ENCODE assay signal across 16 mouse cellular contexts in genomic region chr5:112225591-112225990, GRCm38 (mm10). TPM values are rescaled to one million over a fixed set of nuclear protein-coding genes. Genes with fewer than 3 reads are reported as not detected.
DNase-seq lines count a peak whose midpoint lies in the region; ATAC-seq and TF ChIP-seq lines count a peak whose summit lies in the region.
"Had no signal": no experiment of that assay in that cellular context is flagged by ENCODE, and none has a peak within 500 bp of the region (broad histone marks: within the 10 kb centered on the region; RNA-seq: fewer than 3 reads in every experiment).

No protein-coding gene starts in this region.

- no peaks in the 10 kb centered on the region for H3K27me3 ChIP-seq in forebrain, postnatal 0 days (ENCODE audit: insufficient read depth, low read length)
- H3K27me3 ChIP-seq in midbrain, embryonic 11.5 days (ENCODE audit: control insufficient read depth, insufficient read depth, low read length): no peaks in the 10 kb centered on the region
- H3K27me3 ChIP-seq in stomach, postnatal 0 days (ENCODE audit: control insufficient read depth, insufficient read depth, low read length): peaks cover 15% of the 10 kb centered on the region; the same call in 1 of the 2 replicates
- peaks cover 21% of the 10 kb centered on the region for H3K27me3 ChIP-seq in heart, adult 2 months (ENCODE audit: control insufficient read depth, insufficient read depth, low read length)

- TF ChIP-seq POLR2A in heart, adult 2 months (IDR thresholded peaks at IDR 0.05; ENCODE audit: insufficient read depth, low read depth, low read length): no peak

- H3K9me3 ChIP-seq in forebrain, postnatal 0 days (ENCODE audit: low read length): no peaks in the 10 kb centered on the region
- H3K9me3 ChIP-seq in midbrain, embryonic 11.5 days (ENCODE audit: control insufficient read depth, low read length): no peaks in the 10 kb centered on the region
- no peaks in the 10 kb centered on the region for H3K9me3 ChIP-seq in stomach, postnatal 0 days (ENCODE audit: control insufficient read depth, low read length)

- 10% methylated on average over 6 of the region's 6 CpGs for WGBS in forebrain, postnatal 0 days
- WGBS in midbrain, embryonic 11.5 days: 25% methylated on average over 6 of the region's 6 CpGs
- 75% methylated on average over 6 of the region's 6 CpGs for whole genome bisulfite sequencing in stomach, postnatal 0 days
- WGBS in heart, adult 2 months: 59% methylated on average over 6 of the region's 6 CpGs

- peak overlapping the region; percentile 27; the same call in 1 of the 2 replicates for H3K4me3 ChIP-seq in left cerebral cortex, adult 2 months
- peak overlapping the region; percentile 69 for H3K4me3 ChIP-seq in forebrain, postnatal 0 days (ENCODE audit: low read depth, low read length)
- peak overlapping the region; percentile 76 for H3K4me3 ChIP-seq in midbrain, embryonic 11.5 days (ENCODE audit: low read depth, low read length)
- no peak overlapping the region for H3K4me3 ChIP-seq in stomach, postnatal 0 days (ENCODE audit: low read depth, low read length)
- H3K4me3 ChIP-seq in heart, adult 2 months: no peak overlapping the region

- no peaks in the 10 kb centered on the region for H3K79me2 ChIP-seq in heart, adult 2 months (replicated peaks; ENCODE audit: control insufficient read depth, insufficient read depth, low read length)

- no peak for ATAC-seq in forebrain, postnatal 0 days
- peak; percentile 49 for ATAC-seq in midbrain, embryonic 11.5 days (ENCODE audit: low FRiP score)
- ATAC-seq in stomach, postnatal 0 days (ENCODE audit: low FRiP score, low TSS enrichment): no peak; the same call in 1 of the 2 replicates
- ATAC-seq in erythroid progenitor cell, adult 5-6 weeks (replicated peaks; ENCODE audit: low FRiP score, poor library complexity, severe bottlenecking): no peak

- no peak for TF ChIP-seq EP300 in stomach, postnatal 0 days (optimal IDR thresholded peaks at IDR 0.05)
- TF ChIP-seq EP300 in heart, adult 2 months (IDR thresholded peaks at IDR 0.05; ENCODE audit: insufficient read depth, low read depth, low read length): no peak

- no peak for DNase-seq in left cerebral cortex, adult 2 months (ENCODE audit: extremely low spot score in 1 of 2, low spot score in 2 of 2)
- DNase-seq in left cerebral cortex, adult 8-10 months (ENCODE audit: low spot score in 2 of 2): no peak
- no peak for DNase-seq in forebrain, postnatal 0 days
- peak; percentile 91 for DNase-seq in midbrain, embryonic 11.5 days (ENCODE audit: low spot score, missing footprints)
- DNase-seq in retina, embryonic 14.5 days (ENCODE audit: low spot score): peak; percentile 62
- DNase-seq in stomach, postnatal 0 days (ENCODE audit: low spot score): no peak
- no peak for DNase-seq in heart, adult 2 months
- DNase-seq: adrenal gland, postnatal 25 days; B cell, adult 2 months; heart, postnatal 10 days; kidney, adult 2 months; thymus, postnatal 36 days had no signal

- no peak for TF ChIP-seq CTCF in left cerebral cortex, adult 2 months (IDR thresholded peaks at IDR 0.05)
- no peak for TF ChIP-seq CTCF in forebrain, postnatal 0 days (IDR thresholded peaks at IDR 0.05; ENCODE audit: low read depth)
- TF ChIP-seq CTCF in stomach, postnatal 0 days (IDR thresholded peaks at IDR 0.05; ENCODE audit: low read depth): no peak
- no peak for TF ChIP-seq CTCF in heart, adult 2 months (IDR thresholded peaks at IDR 0.05)

- intact Hi-C loops in left cerebral cortex, adult 2 months (cut with DNase I): no loop called here
- intact Hi-C loops in heart, adult 2 months (cut with DNase I): no loop called here

- H3K36me3 ChIP-seq in forebrain, postnatal 0 days (ENCODE audit: insufficient read depth): peaks cover 28% of the 10 kb centered on the region
- H3K36me3 ChIP-seq in midbrain, embryonic 11.5 days (ENCODE audit: control insufficient read depth, insufficient read depth, low read length): peaks cover 24% of the 10 kb centered on the region
- H3K36me3 ChIP-seq in stomach, postnatal 0 days (ENCODE audit: control insufficient read depth, insufficient read depth, low read length): no peaks in the 10 kb centered on the region
- no peaks in the 10 kb centered on the region for H3K36me3 ChIP-seq in heart, adult 2 months (ENCODE audit: control insufficient read depth, insufficient read depth, low read length)

- peak overlapping the region; percentile 84 for H3K4me2 ChIP-seq in forebrain, postnatal 0 days (ENCODE audit: low read depth)
- peak overlapping the region; percentile 86 for H3K4me2 ChIP-seq in midbrain, embryonic 11.5 days
- H3K4me2 ChIP-seq in stomach, postnatal 0 days (replicated peaks; ENCODE audit: low read depth): no peak overlapping the region

- peak overlapping the region; percentile 43 for H3K9ac ChIP-seq in forebrain, postnatal 0 days
- peak overlapping the region; percentile 98 for H3K9ac ChIP-seq in midbrain, embryonic 11.5 days (ENCODE audit: low read length)
- H3K9ac ChIP-seq in stomach, postnatal 0 days (ENCODE audit: low read length): no peak overlapping the region
- H3K9ac ChIP-seq in heart, adult 2 months (ENCODE audit: low read depth, low read length): no peak overlapping the region
- H3K9ac ChIP-seq: liver, embryonic 14.5 days had no signal

- H3K27ac ChIP-seq in left cerebral cortex, adult 2 months: no peak overlapping the region; the same call in 1 of the 2 replicates
- no peak overlapping the region for H3K27ac ChIP-seq in forebrain, postnatal 0 days (ENCODE audit: low read depth, low read length)
- H3K27ac ChIP-seq in midbrain, embryonic 11.5 days (ENCODE audit: low read depth, low read length): peak overlapping the region; percentile 98
- no peak overlapping the region for H3K27ac ChIP-seq in stomach, postnatal 0 days (replicated peaks)
- H3K27ac ChIP-seq in heart, adult 2 months: no peak overlapping the region
- H3K27ac ChIP-seq: liver, embryonic 14.5 days; macrophage had no signal

- peaks cover 15% of the 10 kb centered on the region for H3K4me1 ChIP-seq in forebrain, postnatal 0 days (ENCODE audit: insufficient read depth)
- H3K4me1 ChIP-seq in midbrain, embryonic 11.5 days (ENCODE audit: control insufficient read depth, insufficient read depth, low read length): peaks cover 55% of the 10 kb centered on the region
- no peaks in the 10 kb centered on the region for H3K4me1 ChIP-seq in stomach, postnatal 0 days (replicated peaks; ENCODE audit: control insufficient read depth, insufficient read depth)
- H3K4me1 ChIP-seq in heart, adult 2 months (ENCODE audit: control insufficient read depth, insufficient read depth, low read length): no peaks in the 10 kb centered on the region

RNA-seq across cellular contexts. Expression of gene Cryba4, which starts 26.7 kb away (rescaled TPM):
- total RNA-seq in left cerebral cortex, adult 2 months (2021): under 1 TPM in 1 of 2 experiments, not detected in 1; 0.49 TPM
- total RNA-seq in left cerebral cortex, adult 8-10 months (2022): 1 to 10 TPM in 1 of 4 experiments, under 1 TPM in 3; 0.51 to 1.5 (median 0.82) TPM
- 2.5 TPM in 1 of 2 replicates, not detected in the other for total RNA-seq in forebrain, postnatal 0 days (2014; rRNA removed)
- 2.4 and 2.6 TPM in 2 replicates for polyA plus RNA-seq in forebrain, postnatal 0 days (2015; fragmentation: Nextera tagmentation; extraction: Ambion mirVana)
- polyA plus RNA-seq in midbrain, embryonic 11.5 days (2014; fragmentation: Nextera tagmentation; extraction: Ambion mirVana): 0.52 and 2.0 TPM in 2 replicates
- polyA plus RNA-seq in stomach, postnatal 0 days (2015; fragmentation: Nextera tagmentation; extraction: Ambion mirVana): 1.9 and 2.2 TPM in 2 replicates
- not detected in 2 replicates for total RNA-seq in erythroid progenitor cell, adult 5-6 weeks (2015; ENCODE audit: low replicate concordance)
- total RNA-seq in erythroid progenitor cell, adult 5-6 weeks (2017; ENCODE audit: low replicate concordance): not detected in 2 replicates
- total RNA-seq in heart, adult 2 months (2021): 1 to 10 TPM; 5.3 to 7.1 TPM
- polyA plus RNA-seq in heart, adult 2 months (2012; rRNA removed): 14.4 and 33.8 TPM in 2 replicates
- polyA plus RNA-seq: kidney, adult 2 months had no signal

RNA-seq across cellular contexts. Expression of gene Crybb1, which starts 30.0 kb away (rescaled TPM):
- 1 to 10 TPM; 6.9 to 7.4 TPM for total RNA-seq in left cerebral cortex, adult 2 months (2021)
- 1 to 10 TPM; 4.3 to 8.2 (median 5.4) TPM for total RNA-seq in left cerebral cortex, adult 8-10 months (2022)
- 5.0 and 6.3 TPM in 2 replicates for total RNA-seq in forebrain, postnatal 0 days (2014; rRNA removed)
- 10.4 and 10.8 TPM in 2 replicates for polyA plus RNA-seq in forebrain, postnatal 0 days (2015; fragmentation: Nextera tagmentation; extraction: Ambion mirVana)
- 0.29 and 0.84 TPM in 2 replicates for polyA plus RNA-seq in midbrain, embryonic 11.5 days (2014; fragmentation: Nextera tagmentation; extraction: Ambion mirVana)
- 1.7 and 2.0 TPM in 2 replicates for polyA plus RNA-seq in stomach, postnatal 0 days (2015; fragmentation: Nextera tagmentation; extraction: Ambion mirVana)
- not detected in 2 replicates for total RNA-seq in erythroid progenitor cell, adult 5-6 weeks (2015; ENCODE audit: low replicate concordance)
- total RNA-seq in erythroid progenitor cell, adult 5-6 weeks (2017; ENCODE audit: low replicate concordance): not detected in 2 replicates
- total RNA-seq in heart, adult 2 months (2021): 1 to 10 TPM; 1.5 to 3.3 TPM
- polyA plus RNA-seq in heart, adult 2 months (2012; rRNA removed): 2.1 and 2.3 TPM in 2 replicates
- total RNA-seq: ES-E14 had no signal
- polyA plus RNA-seq: macrophage had no signal

RNA-seq across cellular contexts. Expression of gene Tpst2, which starts 50.9 kb away (rescaled TPM):
- 10 to 100 TPM; 37.5 to 41.9 TPM for total RNA-seq in left cerebral cortex, adult 2 months (2021)
- 10 to 100 TPM; 33.8 to 43.3 (median 38.6) TPM for total RNA-seq in left cerebral cortex, adult 8-10 months (2022)
- 43.4 and 45.0 TPM in 2 replicates for total RNA-seq in forebrain, postnatal 0 days (2014; rRNA removed)
- 37.9 and 39.0 TPM in 2 replicates for polyA plus RNA-seq in forebrain, postnatal 0 days (2015; fragmentation: Nextera tagmentation; extraction: Ambion mirVana)
- 29.3 and 33.5 TPM in 2 replicates for polyA plus RNA-seq in midbrain, embryonic 11.5 days (2014; fragmentation: Nextera tagmentation; extraction: Ambion mirVana)
- polyA plus RNA-seq in stomach, postnatal 0 days (2015; fragmentation: Nextera tagmentation; extraction: Ambion mirVana): 29.2 and 30.2 TPM in 2 replicates
- total RNA-seq in erythroid progenitor cell, adult 5-6 weeks (2015; ENCODE audit: low replicate concordance): 3.4 and 6.5 TPM in 2 replicates
- 5.8 and 19.2 TPM in 2 replicates for total RNA-seq in erythroid progenitor cell, adult 5-6 weeks (2017; ENCODE audit: low replicate concordance)
- total RNA-seq in heart, adult 2 months (2021): 10 to 100 TPM; 38.3 to 43.6 TPM
- 36.9 and 37.7 TPM in 2 replicates for polyA plus RNA-seq in heart, adult 2 months (2012; rRNA removed)

Comparison
In these comparisons a context has a peak if more than half of its experiments do, and no peak if none do; other contexts are left out.
1. DNase-seq: peak in midbrain, embryonic 11.5 days (single experiment) and retina, embryonic 14.5 days (single experiment); none in left cerebral cortex, adult 2 months (0 of 2), left cerebral cortex, adult 8-10 months (0 of 2), forebrain, postnatal 0 days (single experiment), stomach, postnatal 0 days (single experiment) and heart, adult 2 months (0 of 2).
2. H3K4me3 ChIP-seq: peak in left cerebral cortex, adult 2 months (single experiment), forebrain, postnatal 0 days (single experiment) and midbrain, embryonic 11.5 days (single experiment); none in stomach, postnatal 0 days (single experiment) and heart, adult 2 months (single experiment).
3. H3K9ac ChIP-seq: peak in forebrain, postnatal 0 days (single experiment) and midbrain, embryonic 11.5 days (single experiment); none in stomach, postnatal 0 days (single experiment) and heart, adult 2 months (single experiment).